Mouse (Mus musculus): Measurements from ENCODE around the gene Olfr722. TPM values are rescaled to one million over a fixed set of nuclear protein-coding genes. Genes with fewer than 3 reads are reported as not detected.
"Not testable (repeated sequence)": the region's sequence is repeated elsewhere in the genome, so short reads cannot be mapped to it uniquely, and the experiment has no call there.

The Olfr722 gene
- polyA plus RNA-seq (2012; rRNA removed) = not detected in 2 replicates

GRCm38 (mm10) chr14:49901899-49902298 is at the start of gene Olfr722:
Gene Olfr722, minus strand, starts transcription at chr14:49901999.
- TF ChIP-seq CTCF (IDR thresholded peaks at IDR 0.05; ENCODE audit: borderline replicate concordance, extremely low read depth, insufficient read depth, insufficient read length) (no peak), POLR2A (IDR thresholded peaks at IDR 0.05; ENCODE audit: borderline replicate concordance, extremely low read depth, insufficient read depth, insufficient read length, poor library complexity, severe bottlenecking) (no peak)
- DNase-seq (ENCODE audit: low read depth) = no peak

- DNase-seq (ENCODE audit: low read depth) = not testable (repeated sequence)
Observed at GRCm38 (mm10) chr14:49931687-49932086, 29.9 kb upstream of the Olfr722 start, which contains the start of gene Olfr723. Gene Olfr723, minus strand, starts transcription at chr14:49931787.

- TF ChIP-seq POLR2A (IDR thresholded peaks at IDR 0.05; ENCODE audit: borderline replicate concordance, extremely low read depth, insufficient read depth, insufficient read length, poor library complexity, severe bottlenecking) = no peak
- TF ChIP-seq CTCF (IDR thresholded peaks at IDR 0.05; ENCODE audit: borderline replicate concordance, extremely low read depth, insufficient read depth, insufficient read length) = peak; percentile 60; the same call in 1 of the 2 replicates
- DNase-seq (ENCODE audit: low read depth) = peak; percentile 62
Observed at GRCm38 (mm10) chr14:49860387-49860786, 41.4 kb downstream of the Olfr722 start.

Other genes starting within 250 kb of the Olfr722 start
- gene Armh4, start 118.6 kb downstream of the Olfr722 start, polyA plus RNA-seq (2012; rRNA removed) = 8.6 and 13.4 TPM in 2 replicates
- gene Olfr723, start 29.8 kb upstream of the Olfr722 start, polyA plus RNA-seq (2012; rRNA removed) = not detected in 2 replicates
- not detected in 2 replicates for gene Olfr724, start 61.3 kb upstream of the Olfr722 start, polyA plus RNA-seq (2012; rRNA removed)
- gene Olfr725, start 138.4 kb upstream of the Olfr722 start, polyA plus RNA-seq (2012; rRNA removed) = not detected in 2 replicates
- gene Olfr726, start 189.0 kb upstream of the Olfr722 start, polyA plus RNA-seq (2012; rRNA removed) = not detected in 2 replicates
- gene Olfr727, start 221.2 kb upstream of the Olfr722 start, polyA plus RNA-seq (2012; rRNA removed) = not detected in 2 replicates
- gene Olfr728, start 240.7 kb upstream of the Olfr722 start, polyA plus RNA-seq (2012; rRNA removed) = not detected in 2 replicates